Mouse (Mus musculus): ENCODE measurements around the gene Irf2. TPM values are rescaled to one million over a fixed set of nuclear protein-coding genes. Genes with fewer than 3 reads are reported as not detected.

Irf2 gene
- polyA plus RNA-seq, 1 experiment from 2014 or later = 15.3 TPM

DNA sequence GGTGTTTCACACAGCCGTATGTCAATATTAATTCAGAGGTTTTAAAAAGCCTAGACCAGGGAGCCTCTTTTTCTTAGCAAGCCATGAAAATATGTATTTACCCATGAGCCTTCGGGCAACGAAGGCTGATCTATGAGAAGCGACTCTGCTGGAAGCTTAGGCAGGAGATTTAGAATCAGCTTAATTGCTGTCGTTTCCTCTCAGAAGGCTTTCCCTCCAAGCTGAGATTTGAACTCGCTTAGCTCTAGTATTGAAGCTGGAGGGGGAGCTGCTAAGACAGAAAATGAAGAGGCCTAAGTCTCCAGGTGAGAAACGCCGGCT is 120.3 kb downstream of the Irf2 start:
- Histone ChIP-seq H3K4me3 (ENCODE audit: low read depth, low read length) (no peak overlapping the region), H3K27me3 (ENCODE audit: control insufficient read depth, insufficient read depth, low read length) (no peaks in the 10 kb centered on the region), H3K4me1 (ENCODE audit: control insufficient read depth, insufficient read depth, low read length) (no peaks in the 10 kb centered on the region), H3K9me3 (ENCODE audit: control insufficient read depth, low read length) (no peaks in the 10 kb centered on the region), H3K4me2 (ENCODE audit: low read depth, severe bottlenecking) (no peak overlapping the region), H3K36me3 (ENCODE audit: control insufficient read depth, insufficient read depth, low read length) (no peaks in the 10 kb centered on the region), H3K27ac (replicated peaks; ENCODE audit: low read depth, low read length) (no peak overlapping the region), H3K9ac (ENCODE audit: low read length) (no peak overlapping the region)
- no peak for DNase-seq (ENCODE audit: low spot score)
- 74% methylated on average over 8 of the region's 8 CpGs for WGBS
- ATAC-seq (ENCODE audit: insufficient number of reproducible peaks, low FRiP score, low TSS enrichment, low read depth) = no peak

DNA sequence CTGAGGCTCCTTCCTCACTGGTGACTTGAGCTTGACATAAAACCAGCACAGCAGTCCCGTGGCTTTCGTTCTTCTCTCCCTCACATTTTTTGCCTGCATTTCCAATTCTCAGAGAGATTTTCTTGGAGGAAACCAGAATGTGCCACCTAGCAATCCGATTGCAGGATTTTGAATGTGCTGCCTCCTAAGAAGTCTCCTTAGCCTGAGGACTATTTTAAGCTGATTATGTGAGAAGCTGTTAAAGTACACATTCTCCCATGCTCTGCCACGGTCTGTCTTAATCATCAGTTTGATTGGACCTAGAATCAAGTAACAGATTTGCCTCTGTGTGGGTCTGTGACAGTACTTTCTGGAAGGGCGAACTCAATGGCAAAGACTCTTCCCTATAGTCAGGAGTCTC is 123.0 kb downstream of the Irf2 start:
- Histone ChIP-seq H3K27ac (replicated peaks; ENCODE audit: low read depth, low read length) (no peak overlapping the region), H3K36me3 (ENCODE audit: control insufficient read depth, insufficient read depth, low read length) (no peaks in the 10 kb centered on the region), H3K4me1 (ENCODE audit: control insufficient read depth, insufficient read depth, low read length) (no peaks in the 10 kb centered on the region), H3K9ac (ENCODE audit: low read length) (no peak overlapping the region), H3K9me3 (ENCODE audit: control insufficient read depth, low read length) (no peaks in the 10 kb centered on the region), H3K27me3 (ENCODE audit: control insufficient read depth, insufficient read depth, low read length) (no peaks in the 10 kb centered on the region), H3K4me3 (ENCODE audit: low read depth, low read length) (no peak overlapping the region), H3K4me2 (ENCODE audit: low read depth, severe bottlenecking) (no peak overlapping the region)
- no peak for ATAC-seq (ENCODE audit: insufficient number of reproducible peaks, low FRiP score, low TSS enrichment, low read depth)
- 90% methylated on average over 5 of the region's 5 CpGs for WGBS
- DNase-seq (ENCODE audit: low spot score) = no peak

DNA sequence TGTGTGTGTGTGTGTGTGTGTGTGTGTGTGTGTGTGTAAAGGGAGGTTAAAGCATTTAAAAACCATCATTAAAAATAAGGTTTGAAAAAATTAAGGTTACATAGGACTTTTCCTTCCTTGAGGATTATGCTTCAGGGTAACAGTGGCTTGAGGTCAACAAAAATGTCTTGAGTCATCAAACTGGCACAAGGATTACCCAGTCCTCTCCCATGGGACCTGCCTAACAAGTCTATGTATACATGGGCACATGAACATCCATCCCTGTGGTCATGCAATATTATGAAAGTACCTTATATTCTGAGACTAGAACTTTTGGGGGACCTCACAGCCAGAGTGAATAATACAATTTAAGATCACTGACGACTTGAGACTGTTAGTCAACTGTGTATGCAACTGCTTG is 125.9 kb downstream of the Irf2 start:
- Histone ChIP-seq H3K4me1 (ENCODE audit: control insufficient read depth, insufficient read depth, low read length) (no peaks in the 10 kb centered on the region), H3K4me3 (ENCODE audit: low read depth, low read length) (no peak overlapping the region), H3K36me3 (ENCODE audit: control insufficient read depth, insufficient read depth, low read length) (no peaks in the 10 kb centered on the region), H3K4me2 (ENCODE audit: low read depth, severe bottlenecking) (no peak overlapping the region), H3K27me3 (ENCODE audit: control insufficient read depth, insufficient read depth, low read length) (no peaks in the 10 kb centered on the region), H3K9ac (ENCODE audit: low read length) (no peak overlapping the region), H3K9me3 (ENCODE audit: control insufficient read depth, low read length) (no peaks in the 10 kb centered on the region), H3K27ac (replicated peaks; ENCODE audit: low read depth, low read length) (no peak overlapping the region)
- 85% methylated on average over 1 of the region's 1 CpGs for WGBS
- ATAC-seq (ENCODE audit: insufficient number of reproducible peaks, low FRiP score, low TSS enrichment, low read depth) = no peak
- DNase-seq (ENCODE audit: low spot score) = no peak

DNA sequence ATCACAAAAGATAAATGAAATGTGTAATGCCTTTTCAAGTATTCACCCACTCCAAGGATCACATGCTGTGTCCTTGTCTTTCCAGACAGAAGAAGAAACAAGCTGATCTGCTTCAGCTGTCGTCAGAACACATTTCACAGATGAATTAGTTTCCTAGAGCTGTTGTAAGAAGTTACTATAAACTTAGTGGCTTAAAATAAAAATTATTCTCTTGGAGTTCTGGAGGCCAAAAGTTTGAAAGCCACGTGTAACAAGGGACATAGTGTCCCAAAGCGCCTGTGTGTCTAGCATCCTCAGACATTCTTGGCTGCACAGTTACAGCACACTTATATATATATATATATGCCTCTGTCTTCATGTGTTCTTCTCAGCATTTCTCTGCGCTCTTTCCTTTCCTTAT is 127.9 kb downstream of the Irf2 start:
- WGBS = 77% methylated on average over 4 of the region's 4 CpGs

DNA sequence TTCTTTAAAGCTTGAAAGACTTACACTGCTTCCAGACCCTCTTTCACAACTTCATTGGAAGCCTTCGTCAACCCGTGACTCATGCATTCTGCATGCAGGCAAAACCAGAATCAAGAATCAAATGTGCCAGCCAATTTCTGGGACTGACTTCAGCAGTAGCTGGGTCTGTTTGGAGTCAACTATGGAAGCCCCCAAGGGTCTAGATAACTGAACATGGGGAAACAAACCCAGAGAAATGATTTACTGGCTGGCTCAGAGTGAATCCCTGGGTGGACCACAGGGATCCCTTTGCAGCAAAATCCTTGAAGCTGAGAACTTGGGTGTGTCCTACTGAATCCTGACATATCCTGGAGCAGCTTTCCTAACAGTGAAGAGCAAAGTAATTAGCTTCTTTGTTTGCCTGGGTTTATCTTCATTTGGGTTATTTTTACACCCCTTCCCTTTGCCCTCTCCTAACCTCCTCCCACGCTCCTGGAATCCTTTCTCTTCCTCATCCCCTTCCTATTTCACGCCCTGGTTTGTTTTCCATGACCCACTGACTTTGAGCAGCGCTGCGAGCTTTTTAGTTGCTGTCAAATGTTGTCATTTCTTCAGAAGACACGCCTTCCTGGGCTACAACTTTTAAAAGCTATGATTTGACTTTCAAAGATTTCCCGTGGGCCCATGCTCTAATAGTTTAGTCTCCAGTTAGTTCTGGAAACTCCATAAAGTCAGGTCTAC is 129.0 kb downstream of the Irf2 start:
- no peaks in the 10 kb centered on the region for H3K9me3 ChIP-seq (ENCODE audit: control insufficient read depth, low read length)
- no peak overlapping the region for H3K4me2 ChIP-seq (ENCODE audit: low read depth, severe bottlenecking)
- ATAC-seq (ENCODE audit: insufficient number of reproducible peaks, low FRiP score, low TSS enrichment, low read depth) = no peak
- no peaks in the 10 kb centered on the region for H3K4me1 ChIP-seq (ENCODE audit: control insufficient read depth, insufficient read depth, low read length)
- no peak overlapping the region for H3K9ac ChIP-seq (ENCODE audit: low read length)
- WGBS = 82% methylated on average over 8 of the region's 8 CpGs
- DNase-seq (ENCODE audit: low spot score) = no peak
- no peaks in the 10 kb centered on the region for H3K27me3 ChIP-seq (ENCODE audit: control insufficient read depth, insufficient read depth, low read length)
- no peak overlapping the region for H3K27ac ChIP-seq (replicated peaks; ENCODE audit: low read depth, low read length)
- H3K4me3 ChIP-seq (ENCODE audit: low read depth, low read length) = no peak overlapping the region
- H3K36me3 ChIP-seq (ENCODE audit: control insufficient read depth, insufficient read depth, low read length) = no peaks in the 10 kb centered on the region

More for the DNA sequence above, 127.9 kb downstream of the Irf2 start:
- no peaks in the 10 kb centered on the region for H3K36me3 ChIP-seq (ENCODE audit: control insufficient read depth, insufficient read depth, low read length)
- no peak overlapping the region for H3K4me3 ChIP-seq (ENCODE audit: low read depth, low read length)
- H3K9me3 ChIP-seq (ENCODE audit: control insufficient read depth, low read length) = no peaks in the 10 kb centered on the region
- no peak overlapping the region for H3K9ac ChIP-seq (ENCODE audit: low read length)
- no peak overlapping the region for H3K4me2 ChIP-seq (ENCODE audit: low read depth, severe bottlenecking)
- DNase-seq (ENCODE audit: low spot score) (no peak), ATAC-seq (ENCODE audit: insufficient number of reproducible peaks, low FRiP score, low TSS enrichment, low read depth) (no peak)
- H3K4me1 ChIP-seq (ENCODE audit: control insufficient read depth, insufficient read depth, low read length) = no peaks in the 10 kb centered on the region
- no peak overlapping the region for H3K27ac ChIP-seq (replicated peaks; ENCODE audit: low read depth, low read length)
- no peaks in the 10 kb centered on the region for H3K27me3 ChIP-seq (ENCODE audit: control insufficient read depth, insufficient read depth, low read length)

DNA sequence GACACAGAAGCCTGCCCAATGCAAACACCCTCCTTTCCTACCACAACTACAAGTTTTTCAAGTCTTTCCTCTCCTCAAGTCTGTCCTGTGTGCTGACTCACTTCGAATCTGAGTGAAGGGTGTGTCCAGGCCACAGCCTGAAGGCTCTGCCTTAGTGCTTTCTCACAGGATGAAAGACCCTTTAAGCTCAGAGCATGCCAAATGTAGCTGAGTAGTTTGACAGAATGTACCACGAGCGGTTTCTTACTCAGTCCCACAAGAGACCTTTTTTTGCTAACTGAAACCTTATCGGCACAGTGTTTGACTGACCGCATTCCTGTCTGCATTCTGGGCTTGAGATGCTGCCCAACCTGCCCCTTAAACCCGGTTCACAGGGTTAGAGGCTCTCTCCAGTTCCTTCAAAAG is 130.0 kb downstream of the Irf2 start:
- H3K4me3 ChIP-seq (ENCODE audit: low read depth, low read length) = no peak overlapping the region
- H3K4me1 ChIP-seq (ENCODE audit: control insufficient read depth, insufficient read depth, low read length) = no peaks in the 10 kb centered on the region
- no peak overlapping the region for H3K27ac ChIP-seq (replicated peaks; ENCODE audit: low read depth, low read length)
- no peak overlapping the region for H3K9ac ChIP-seq (ENCODE audit: low read length)
- no peaks in the 10 kb centered on the region for H3K9me3 ChIP-seq (ENCODE audit: control insufficient read depth, low read length)
- no peak for DNase-seq (ENCODE audit: low spot score)
- no peak overlapping the region for H3K4me2 ChIP-seq (ENCODE audit: low read depth, severe bottlenecking)
- H3K27me3 ChIP-seq (ENCODE audit: control insufficient read depth, insufficient read depth, low read length) = no peaks in the 10 kb centered on the region
- H3K36me3 ChIP-seq (ENCODE audit: control insufficient read depth, insufficient read depth, low read length) = no peaks in the 10 kb centered on the region
- ATAC-seq (ENCODE audit: insufficient number of reproducible peaks, low FRiP score, low TSS enrichment, low read depth) = no peak
- 71% methylated on average over 6 of the region's 6 CpGs for WGBS

DNA sequence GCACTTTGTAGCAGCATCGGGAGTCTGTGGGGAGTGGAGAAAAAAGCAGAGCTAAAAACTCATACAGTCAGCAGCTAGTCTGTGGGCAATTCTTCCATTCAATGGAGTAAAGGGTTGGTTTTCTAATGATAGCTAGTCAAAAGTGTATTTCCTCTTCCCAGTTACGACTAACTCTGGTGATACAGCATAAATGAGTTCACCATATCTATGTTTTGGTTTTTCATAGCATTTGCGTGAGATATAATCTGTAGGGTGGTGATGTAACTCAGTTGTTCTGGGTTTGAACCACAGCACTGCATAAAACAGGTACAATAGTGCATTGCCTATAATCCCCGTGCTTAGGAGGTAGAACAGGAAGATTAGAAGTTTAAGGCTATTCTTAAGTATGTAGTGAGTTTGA is 131.6 kb downstream of the Irf2 start:
- DNase-seq (ENCODE audit: low spot score) (no peak), ATAC-seq (ENCODE audit: insufficient number of reproducible peaks, low FRiP score, low TSS enrichment, low read depth) (no peak)
- Histone ChIP-seq H3K27me3 (ENCODE audit: control insufficient read depth, insufficient read depth, low read length) (no peaks in the 10 kb centered on the region), H3K36me3 (ENCODE audit: control insufficient read depth, insufficient read depth, low read length) (no peaks in the 10 kb centered on the region), H3K4me3 (ENCODE audit: low read depth, low read length) (no peak overlapping the region), H3K9ac (ENCODE audit: low read length) (no peak overlapping the region), H3K9me3 (ENCODE audit: control insufficient read depth, low read length) (no peaks in the 10 kb centered on the region), H3K4me2 (ENCODE audit: low read depth, severe bottlenecking) (no peak overlapping the region), H3K4me1 (ENCODE audit: control insufficient read depth, insufficient read depth, low read length) (no peaks in the 10 kb centered on the region), H3K27ac (replicated peaks; ENCODE audit: low read depth, low read length) (no peak overlapping the region)
- WGBS = 94% methylated on average over 4 of the region's 4 CpGs

DNA sequence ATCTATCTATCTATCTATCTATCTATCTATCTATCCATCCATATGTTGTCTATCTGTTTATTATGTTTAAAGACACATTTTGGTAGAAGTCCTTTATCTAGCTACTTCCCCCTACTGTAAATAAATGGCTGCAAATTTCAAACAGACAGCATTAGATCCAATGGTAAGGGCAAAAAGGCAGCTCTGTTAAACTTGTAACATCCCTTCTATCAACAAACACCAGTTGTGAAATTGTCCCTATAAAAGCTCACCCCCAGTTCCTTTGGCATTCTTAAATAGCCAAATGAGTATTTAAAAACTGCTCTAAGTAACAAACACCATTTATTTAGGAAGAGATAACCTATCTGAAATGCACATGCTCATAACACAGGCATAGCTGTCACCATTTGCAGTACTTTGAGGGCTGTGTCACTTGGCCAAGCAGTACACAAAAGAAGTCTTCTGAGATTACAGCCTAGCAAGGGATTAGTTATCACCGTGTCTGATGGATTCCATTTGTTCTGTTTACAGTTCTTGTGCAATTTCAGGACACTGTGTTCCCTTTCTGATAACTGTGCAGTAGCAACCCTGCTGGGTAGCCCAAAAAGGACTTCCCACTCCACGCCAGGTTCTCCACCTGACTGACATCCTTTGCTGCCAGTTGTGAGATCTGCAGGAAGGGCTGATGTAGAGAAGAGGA is 136.2 kb downstream of the Irf2 start:
- no peak overlapping the region for H3K9ac ChIP-seq (ENCODE audit: low read length)
- ATAC-seq (ENCODE audit: insufficient number of reproducible peaks, low FRiP score, low TSS enrichment, low read depth) = no peak
- H3K4me1 ChIP-seq (ENCODE audit: control insufficient read depth, insufficient read depth, low read length) = no peaks in the 10 kb centered on the region
- no peak for DNase-seq (ENCODE audit: low spot score)
- no peak overlapping the region for H3K4me2 ChIP-seq (ENCODE audit: low read depth, severe bottlenecking)
- H3K27ac ChIP-seq (replicated peaks; ENCODE audit: low read depth, low read length) = no peak overlapping the region
- no peaks in the 10 kb centered on the region for H3K27me3 ChIP-seq (ENCODE audit: control insufficient read depth, insufficient read depth, low read length)
- H3K9me3 ChIP-seq (ENCODE audit: control insufficient read depth, low read length) = no peaks in the 10 kb centered on the region
- no peak overlapping the region for H3K4me3 ChIP-seq (ENCODE audit: low read depth, low read length)
- H3K36me3 ChIP-seq (ENCODE audit: control insufficient read depth, insufficient read depth, low read length) = no peaks in the 10 kb centered on the region
- WGBS = 65% methylated on average over 2 of the region's 2 CpGs

DNA sequence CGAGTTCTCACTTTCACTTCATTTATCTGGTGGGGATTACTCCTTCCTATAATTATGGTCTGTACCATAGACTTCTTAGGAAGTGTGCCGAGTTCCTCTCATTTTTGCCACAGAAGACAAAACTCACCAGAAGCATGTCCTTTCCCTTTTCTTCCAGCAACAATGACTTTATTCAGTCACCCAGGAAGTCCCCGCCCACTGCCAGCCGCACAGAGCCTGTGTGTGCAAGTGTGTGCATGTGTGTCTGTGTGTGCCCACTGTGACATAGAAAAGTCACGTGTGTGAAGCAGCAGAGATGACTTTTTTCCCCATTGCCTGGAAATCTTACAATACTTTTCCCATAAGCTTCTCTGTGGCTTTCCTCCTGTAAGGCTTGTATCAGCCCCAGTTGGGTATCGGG is 141.8 kb downstream of the Irf2 start:
- H3K27ac ChIP-seq (replicated peaks; ENCODE audit: low read depth, low read length) = no peak overlapping the region
- ATAC-seq (ENCODE audit: insufficient number of reproducible peaks, low FRiP score, low TSS enrichment, low read depth) (no peak), DNase-seq (ENCODE audit: low spot score) (no peak)
- H3K4me1 ChIP-seq (ENCODE audit: control insufficient read depth, insufficient read depth, low read length) = no peaks in the 10 kb centered on the region
- 88% methylated on average over 6 of the region's 6 CpGs for WGBS
- no peak overlapping the region for H3K9ac ChIP-seq (ENCODE audit: low read length)
- no peaks in the 10 kb centered on the region for H3K9me3 ChIP-seq (ENCODE audit: control insufficient read depth, low read length)
- no peaks in the 10 kb centered on the region for H3K27me3 ChIP-seq (ENCODE audit: control insufficient read depth, insufficient read depth, low read length)
- H3K36me3 ChIP-seq (ENCODE audit: control insufficient read depth, insufficient read depth, low read length) = no peaks in the 10 kb centered on the region
- no peak overlapping the region for H3K4me2 ChIP-seq (ENCODE audit: low read depth, severe bottlenecking)
- H3K4me3 ChIP-seq (ENCODE audit: low read depth, low read length) = no peak overlapping the region
